Mouse (Mus musculus) forebrain, embryonic 15.5 days (tissue): ENCODE results near the gene Iars. TPM values are rescaled to one million over a fixed set of nuclear protein-coding genes. Genes with fewer than 3 reads are reported as not detected.

Experiments
- ATAC-seq: fragments of 200-750 bp; cut with Nextera tagmentation; replicated peaks from 2 replicates; pipeline ENCODE4 v1.8.0; 2017; ENCODE audit warnings: mild to moderate bottlenecking, moderate TSS enrichment, moderate library complexity
- H3K27ac ChIP-seq: fragments of 300-500 bp; sonication (generic); replicated peaks from 2 replicates; pipeline ENCODE4 v1.5.1; 2015; ENCODE audit warnings: mild to moderate bottlenecking, inconsistent platforms
- H3K27me3 ChIP-seq: fragments of 300-500 bp; sonication (generic); 2 replicates; pipeline ENCODE4 v1.6.1; 2015; ENCODE audit warnings: inconsistent platforms
- H3K36me3 ChIP-seq: fragments of 300-500 bp; sonication (generic); 2 replicates; pipeline ENCODE4 v1.6.1; 2015; ENCODE audit warnings: mild to moderate bottlenecking, inconsistent platforms
- H3K4me1 ChIP-seq: fragments of 300-500 bp; sonication (generic); 2 replicates; pipeline ENCODE4 v1.6.1; 2015; ENCODE audit warnings: inconsistent platforms
- H3K4me2 ChIP-seq: fragments of 300-500 bp; sonication (generic); replicated peaks from 2 replicates; pipeline ENCODE4 v1.6.1; 2015; ENCODE audit warnings: mild to moderate bottlenecking, inconsistent platforms
- H3K4me3 ChIP-seq: fragments of 300-500 bp; sonication (generic); 2 replicates; pipeline ENCODE4 v1.5.1; 2015; ENCODE audit warnings: mild to moderate bottlenecking, inconsistent platforms
- H3K9ac ChIP-seq: fragments of 300-500 bp; sonication (generic); replicated peaks from 2 replicates; pipeline ENCODE4 v1.6.1; 2015; ENCODE audit warnings: mild to moderate bottlenecking, inconsistent platforms
- H3K9me3 ChIP-seq: fragments of 300-500 bp; sonication (generic); 2 replicates; pipeline ENCODE4 v1.6.1; 2016; ENCODE audit warnings: inconsistent platforms
- WGBS: fragments of 180-500 bp; shearing (Covaris S2); methylation state at CpG from one replicate; pipeline ENCODE4 v1.1.7; 2015; ENCODE audit warnings: mixed read lengths; 5-methylcytosine and 5-hydroxymethylcytosine counted together
- polyA plus RNA-seq: library from polyadenylated mRNA; unstranded; fragments of >200 nt; fragmentation: Nextera tagmentation; extraction: Ambion mirVana; gene quantifications from 2 replicates; pipeline ENCODE4 v1.2.1, GENCODE M21; 2015

The Iars gene
- 58.0 and 61.8 TPM in 2 replicates for polyA plus RNA-seq

GRCm38 (mm10) chr13:49681351-49682232 lies at the start of gene Iars:
TSS of gene Iars (plus strand) at chr13:49682100.
- peak within 1 kb of the TSS; percentile 54 for H3K27ac ChIP-seq
- peaks cover 25% of the 10 kb centered on the region for H3K4me1 ChIP-seq
- WGBS = 6% methylated on average over 26 of the region's 26 CpGs
- peak within 1 kb of the TSS; percentile 63 for H3K4me3 ChIP-seq
- H3K27me3 ChIP-seq = no peaks in the 10 kb centered on the region
- peaks cover 23% of the 10 kb centered on the region for H3K36me3 ChIP-seq
- peak; percentile 100 for ATAC-seq
- peak within 1 kb of the TSS; percentile 63 for H3K9ac ChIP-seq
- H3K9me3 ChIP-seq = no peaks in the 10 kb centered on the region
- H3K4me2 ChIP-seq = peak within 1 kb of the TSS; percentile 76

- no peaks in the 10 kb centered on the region for H3K36me3 ChIP-seq
- H3K4me3 ChIP-seq = no peak overlapping the region
- no peaks in the 10 kb centered on the region for H3K27me3 ChIP-seq
- H3K4me2 ChIP-seq = no peak overlapping the region
- ATAC-seq = no peak
- 93% methylated on average over 2 of the region's 2 CpGs for WGBS
- no peak overlapping the region for H3K27ac ChIP-seq
- no peak overlapping the region for H3K9ac ChIP-seq
- no peaks in the 10 kb centered on the region for H3K9me3 ChIP-seq
- H3K4me1 ChIP-seq = no peaks in the 10 kb centered on the region
Observed at GRCm38 (mm10) chr13:49639965-49640364, 41.9 kb upstream of the Iars start.

GRCm38 (mm10) chr13:49642650-49643049 lies 39.2 kb upstream of the Iars start:
- WGBS = 76% methylated on average over 6 of the region's 6 CpGs
- Histone ChIP-seq H3K27me3 (no peaks in the 10 kb centered on the region), H3K9me3 (no peaks in the 10 kb centered on the region), H3K36me3 (no peaks in the 10 kb centered on the region), H3K4me2 (no peak overlapping the region), H3K9ac (no peak overlapping the region), H3K4me1 (no peaks in the 10 kb centered on the region), H3K4me3 (no peak overlapping the region), H3K27ac (no peak overlapping the region)
- no peak for ATAC-seq

GRCm38 (mm10) chr13:49643669-49644362 lies 38.1 kb upstream of the Iars start:
- Histone ChIP-seq H3K4me1 (no peaks in the 10 kb centered on the region), H3K4me3 (no peak overlapping the region), H3K9ac (no peak overlapping the region), H3K36me3 (no peaks in the 10 kb centered on the region), H3K4me2 (no peak overlapping the region), H3K9me3 (no peaks in the 10 kb centered on the region), H3K27me3 (no peaks in the 10 kb centered on the region), H3K27ac (no peak overlapping the region)
- no peak for ATAC-seq

- Histone ChIP-seq H3K4me2 (no peak overlapping the region), H3K9me3 (no peaks in the 10 kb centered on the region), H3K4me1 (no peaks in the 10 kb centered on the region), H3K27ac (no peak overlapping the region), H3K27me3 (no peaks in the 10 kb centered on the region), H3K36me3 (no peaks in the 10 kb centered on the region), H3K4me3 (no peak overlapping the region), H3K9ac (no peak overlapping the region)
- ATAC-seq = peak; percentile 60
- 68% methylated on average over 2 of the region's 2 CpGs for WGBS
Observed at GRCm38 (mm10) chr13:49644731-49645529, 37.0 kb upstream of the Iars start.

- Histone ChIP-seq H3K9me3 (no peaks in the 10 kb centered on the region), H3K36me3 (no peaks in the 10 kb centered on the region), H3K27ac (no peak overlapping the region), H3K27me3 (no peaks in the 10 kb centered on the region), H3K9ac (no peak overlapping the region), H3K4me2 (no peak overlapping the region), H3K4me3 (no peak overlapping the region), H3K4me1 (no peaks in the 10 kb centered on the region)
- WGBS = 98% methylated on average over 1 of the region's 1 CpGs
- ATAC-seq = no peak
Observed at GRCm38 (mm10) chr13:49646019-49646418, 35.9 kb upstream of the Iars start.

- Histone ChIP-seq H3K27me3 (no peaks in the 10 kb centered on the region), H3K9ac (no peak overlapping the region), H3K4me3 (no peak overlapping the region), H3K9me3 (no peaks in the 10 kb centered on the region), H3K4me2 (peak overlapping the region; percentile 80; the same call in 1 of the 2 replicates), H3K27ac (no peak overlapping the region), H3K36me3 (peaks cover under 1% of the 10 kb centered on the region; the same call in 1 of the 2 replicates), H3K4me1 (peaks cover 23% of the 10 kb centered on the region)
- 37% methylated on average over 2 of the region's 2 CpGs for WGBS
- no peak for ATAC-seq
Observed at GRCm38 (mm10) chr13:49651136-49651535, 30.8 kb upstream of the Iars start.

GRCm38 (mm10) chr13:49651781-49652351 lies 30.0 kb upstream of the Iars start:
- no peaks in the 10 kb centered on the region for H3K27me3 ChIP-seq
- WGBS = 0% methylated on average over 4 of the region's 4 CpGs
- H3K9ac ChIP-seq = peak overlapping the region; percentile 35; the same call in 1 of the 2 replicates
- H3K4me2 ChIP-seq = peak overlapping the region; percentile 80
- H3K4me3 ChIP-seq = peak overlapping the region; percentile 84
- H3K36me3 ChIP-seq = peaks cover 4% of the 10 kb centered on the region; the same call in 1 of the 2 replicates
- H3K9me3 ChIP-seq = no peaks in the 10 kb centered on the region
- ATAC-seq = no peak
- H3K4me1 ChIP-seq = peaks cover 23% of the 10 kb centered on the region
- no peak overlapping the region for H3K27ac ChIP-seq

- Histone ChIP-seq H3K4me3 (peak within 1 kb of the TSS; percentile 84), H3K36me3 (peaks cover 11% of the 10 kb centered on the region), H3K9ac (peak within 1 kb of the TSS; percentile 56), H3K4me2 (peak within 1 kb of the TSS; percentile 85), H3K9me3 (no peaks in the 10 kb centered on the region), H3K27ac (peak within 1 kb of the TSS; percentile 68), H3K27me3 (no peaks in the 10 kb centered on the region), H3K4me1 (peaks cover 23% of the 10 kb centered on the region)
- WGBS = under 1% methylated on average over 68 of the region's 68 CpGs
- peak; percentile 99 for ATAC-seq
Observed at GRCm38 (mm10) chr13:49652481-49653179, 29.3 kb upstream of the Iars start, which contains the start of the genes Cenpp and Nol8. TSS of gene Cenpp (minus strand) at chr13:49652785. TSS of gene Nol8 (plus strand) at chr13:49653078.

GRCm38 (mm10) chr13:49653180-49653541 lies 28.7 kb upstream of the Iars start:
- no peaks in the 10 kb centered on the region for H3K27me3 ChIP-seq
- peak overlapping the region; percentile 85 for H3K4me2 ChIP-seq
- H3K36me3 ChIP-seq = peaks cover 11% of the 10 kb centered on the region
- H3K4me3 ChIP-seq = peak overlapping the region; percentile 84
- peak; percentile 86 for ATAC-seq
- H3K4me1 ChIP-seq = peaks cover 23% of the 10 kb centered on the region
- H3K9ac ChIP-seq = peak overlapping the region; percentile 56
- H3K9me3 ChIP-seq = no peaks in the 10 kb centered on the region
- WGBS = 0% methylated on average over 16 of the region's 16 CpGs
- H3K27ac ChIP-seq = peak overlapping the region; percentile 68

GRCm38 (mm10) chr13:49677793-49678192 lies 4.1 kb upstream of the Iars start:
- no peaks in the 10 kb centered on the region for H3K27me3 ChIP-seq
- WGBS = 89% methylated on average over 2 of the region's 2 CpGs
- H3K4me1 ChIP-seq = peaks cover 10% of the 10 kb centered on the region
- no peak overlapping the region for H3K9ac ChIP-seq
- no peak for ATAC-seq
- H3K4me3 ChIP-seq = no peak overlapping the region
- no peaks in the 10 kb centered on the region for H3K9me3 ChIP-seq
- no peak overlapping the region for H3K4me2 ChIP-seq
- peaks cover 49% of the 10 kb centered on the region for H3K36me3 ChIP-seq
- no peak overlapping the region for H3K27ac ChIP-seq
